Mouse (Mus musculus) CD4-positive naive resting alpha-beta T cell, adult 57 days (primary cell): Measurements from ENCODE around the gene Gm10295. TPM values are rescaled to one million over a fixed set of nuclear protein-coding genes. Genes with fewer than 3 reads are reported as not detected.

Experiments used
- total RNA-seq: library from RNA; stranded (reverse); gene quantifications from one replicate; pipeline ENCODE4 v1.2.4, GENCODE M21; 2023

Gene Gm10295
- not detected for total RNA-seq

GRCm38 (mm10) chr7:71351364-71351763 lies at the start of gene Gm10295:
Gene Gm10295 (minus strand): TSS chr7:71351485.

